Mouse (Mus musculus) spleen, embryonic (tissue): ENCODE data around the gene Cox6b2.

ENCODE experiments used
- CTCF ChIA-PET: fragments of 350-600 bp; sonication (Branson Sonifier 250); formaldehyde crosslinking; loops from one replicate; lab custom pipeline; 2022; lab: Charles Lee

Gene Cox6b2

DNA sequence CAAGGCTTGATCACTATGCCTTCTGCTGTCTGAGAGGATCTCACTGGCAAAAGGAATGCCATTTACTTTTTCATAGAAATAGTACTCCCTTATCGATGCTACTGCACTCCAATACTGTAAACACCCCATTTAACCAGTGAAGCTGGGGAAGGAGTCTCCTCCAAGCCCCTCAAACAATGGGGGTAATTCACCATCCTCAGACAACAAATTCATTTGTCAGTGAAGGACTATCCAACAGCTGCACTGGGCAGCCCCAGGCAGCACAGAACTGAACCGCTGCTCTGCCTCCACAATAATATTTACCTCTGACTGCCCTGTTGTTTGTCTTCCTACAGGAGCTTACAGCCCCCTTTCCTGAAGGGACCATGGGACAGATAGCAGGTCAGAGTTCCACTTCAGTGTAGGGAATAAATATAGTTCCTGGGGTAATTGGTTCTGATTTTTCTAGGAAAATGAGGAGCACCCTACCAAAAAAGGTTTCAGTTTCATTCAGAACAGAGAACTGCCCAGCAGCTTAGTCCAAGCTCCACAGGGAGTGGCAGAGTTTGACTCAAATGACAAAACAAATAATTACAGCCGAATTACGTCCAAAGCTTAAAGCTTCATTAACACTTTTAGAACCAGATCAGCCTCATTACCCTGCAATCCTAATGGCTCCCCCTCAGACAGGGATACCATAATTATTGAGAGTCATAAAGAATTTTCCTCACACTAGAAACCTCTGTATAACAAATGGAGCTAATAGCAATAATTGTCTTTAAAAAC is 12.2 kb upstream of the Cox6b2 start:
- CTCF ChIA-PET, result interaction anchor here (0.6 kb wide), 2 partner anchors 9 to 16 kb away, joined by 3 to 5 read pairs; no protein-coding TSS in a partner anchor

DNA sequence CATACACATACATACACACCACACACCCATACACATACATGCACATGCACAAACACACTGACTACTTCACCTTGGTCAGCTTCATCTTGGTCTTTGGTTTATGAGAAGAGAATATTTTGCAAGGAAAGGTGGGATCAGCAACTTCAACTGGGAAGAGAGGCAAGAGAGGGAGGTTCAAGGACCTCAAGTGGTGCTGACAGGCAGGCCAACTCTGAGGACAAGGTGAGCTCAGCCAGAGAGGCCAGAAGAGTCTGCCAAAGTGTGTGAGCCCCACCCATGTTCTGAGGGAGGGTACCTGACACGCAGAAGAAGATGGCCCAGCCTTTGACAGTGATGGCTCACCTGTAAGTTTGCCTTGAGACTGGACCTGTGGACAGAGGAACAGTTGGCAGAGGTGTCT is 6.8 kb upstream of the Cox6b2 start:
- CTCF ChIA-PET, result no interaction called here

DNA sequence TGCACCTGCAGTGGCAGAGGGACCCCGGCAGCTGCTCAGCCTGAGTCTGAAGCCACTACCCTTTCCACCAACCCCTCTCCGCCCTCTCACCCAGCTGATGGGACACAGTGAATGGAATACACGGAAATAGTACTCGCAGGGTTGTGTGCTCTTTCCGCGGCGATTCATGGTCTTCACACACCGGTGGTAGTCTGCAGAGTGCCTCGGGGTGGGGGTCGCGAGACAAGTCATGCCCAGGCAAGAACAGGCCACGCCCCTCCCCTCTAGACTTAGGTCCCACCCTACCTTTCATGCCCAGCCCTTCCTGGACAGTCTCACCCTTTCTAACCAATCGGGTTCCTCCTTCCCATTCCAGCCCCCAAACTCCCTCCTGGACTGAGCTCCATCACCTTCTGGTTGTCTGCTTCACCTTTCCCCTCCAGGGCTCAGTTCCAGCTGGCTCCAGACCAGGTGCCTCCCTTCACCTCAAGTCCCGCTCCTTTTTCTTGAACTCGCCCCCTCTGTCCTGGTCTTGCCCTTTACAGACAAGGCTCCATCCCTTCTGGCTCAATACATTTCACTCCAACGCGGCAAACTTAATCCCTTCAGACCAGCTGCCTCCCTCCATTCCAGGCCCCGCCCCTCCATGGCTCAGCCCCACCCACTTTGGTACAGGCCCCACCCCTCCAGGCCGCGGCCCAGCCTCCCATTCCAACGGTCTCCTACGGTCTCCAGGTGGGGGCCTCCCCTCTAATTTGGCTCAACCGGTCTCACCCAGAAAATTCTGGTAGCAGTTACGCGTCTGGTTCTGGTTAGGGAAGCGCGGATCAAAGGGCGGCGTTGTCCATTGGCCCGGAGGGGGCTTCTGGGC is 698 bp downstream of the Cox6b2 start:
- CTCF ChIA-PET, result interaction anchor here (0.6 kb wide), 1 partner anchor 188 kb away, joined by 3 read pairs; no protein-coding TSS in a partner anchor

DNA sequence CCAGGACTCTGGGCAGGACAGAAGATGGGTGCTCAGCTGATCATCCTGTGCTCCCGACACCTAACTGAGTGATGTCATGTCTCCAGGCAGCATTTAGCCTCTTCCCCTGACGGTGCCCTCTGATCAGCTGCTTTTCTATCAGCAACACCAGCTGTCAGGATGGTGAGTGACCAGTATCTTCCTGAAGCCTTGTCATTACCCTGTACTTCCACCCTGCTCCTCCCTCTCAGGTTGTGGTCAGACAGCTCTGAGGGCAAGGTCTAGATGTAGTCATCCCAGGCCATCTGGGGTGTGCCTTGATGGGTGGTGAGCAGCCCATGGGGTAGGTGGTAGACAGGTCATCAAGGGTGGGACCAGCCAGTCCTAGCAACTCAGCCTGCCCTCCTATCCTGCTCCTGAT is 3.7 kb downstream of the Cox6b2 start:
- CTCF ChIA-PET, result no interaction called here

- CTCF ChIA-PET, result no interaction called here
These were observed 4.6 kb downstream of the Cox6b2 start for GRCm38 (mm10) chr7:4748321-4748720.

DNA sequence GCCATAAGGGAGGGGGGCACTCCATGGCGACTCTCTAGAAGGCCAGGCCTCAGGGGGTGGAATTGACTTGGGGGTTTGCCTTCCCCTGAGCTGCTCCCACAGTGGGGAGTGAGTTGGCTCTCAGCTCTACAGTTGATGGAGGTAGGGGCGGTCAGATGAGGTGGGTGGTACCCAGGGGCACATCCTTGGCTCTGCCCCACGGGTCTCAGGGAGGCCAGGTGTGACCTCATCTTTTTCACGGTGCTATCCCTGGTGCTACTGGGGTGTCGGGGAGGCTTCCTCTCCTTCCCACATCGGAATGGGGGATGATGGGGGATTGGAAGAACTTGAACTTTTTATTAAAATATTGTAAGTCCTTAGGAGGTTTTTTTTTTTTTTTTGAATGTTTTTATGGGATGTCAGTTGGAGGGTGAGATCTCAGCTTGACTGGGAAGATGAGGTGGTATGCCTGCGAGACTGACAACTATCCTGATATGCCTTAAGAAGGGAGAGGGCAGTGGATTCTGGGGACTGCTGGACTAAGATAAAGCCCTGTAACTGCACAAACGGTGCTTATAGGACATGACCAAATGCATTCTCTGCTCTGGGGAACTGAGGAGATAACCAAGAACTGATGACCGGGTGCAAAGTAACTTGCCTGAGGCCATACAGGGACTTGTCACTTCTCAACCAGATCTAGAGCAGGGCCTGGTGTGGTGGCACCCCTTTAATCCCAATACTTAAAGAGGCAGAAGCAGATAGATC is 5.6 kb downstream of the Cox6b2 start:
- CTCF ChIA-PET, result interaction anchor here (0.6 kb wide), 1 partner anchor 309 kb away, joined by 3 read pairs; no protein-coding TSS in a partner anchor

GRCm38 (mm10) chr7:4746326-4746980 is 6.4 kb downstream of the Cox6b2 start:
- CTCF ChIA-PET, result no interaction called here

GRCm38 (mm10) chr7:4744886-4745285 is 8.0 kb downstream of the Cox6b2 start:
- CTCF ChIA-PET, result no interaction called here

- CTCF ChIA-PET, result no interaction called here
These were observed 9.5 kb downstream of the Cox6b2 start for GRCm38 (mm10) chr7:4743354-4743753.

DNA sequence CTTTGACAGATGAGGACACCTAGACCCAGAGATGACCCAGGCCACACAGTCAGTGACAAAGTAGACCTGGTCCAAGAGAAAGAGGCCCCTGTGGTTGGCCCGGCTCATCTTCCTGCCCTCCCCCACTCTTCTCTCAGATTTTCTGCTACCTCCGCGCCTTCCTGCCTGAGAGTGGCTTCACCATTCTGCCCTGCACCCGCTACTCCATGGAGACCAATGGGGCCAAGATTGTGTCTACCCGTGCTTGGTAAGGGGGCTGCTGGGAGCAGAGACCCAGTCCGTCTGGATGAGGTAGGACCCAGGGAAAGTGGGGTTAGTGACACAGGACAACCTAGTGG is 10.4 kb downstream of the Cox6b2 start:
- CTCF ChIA-PET, result no interaction called here

DNA sequence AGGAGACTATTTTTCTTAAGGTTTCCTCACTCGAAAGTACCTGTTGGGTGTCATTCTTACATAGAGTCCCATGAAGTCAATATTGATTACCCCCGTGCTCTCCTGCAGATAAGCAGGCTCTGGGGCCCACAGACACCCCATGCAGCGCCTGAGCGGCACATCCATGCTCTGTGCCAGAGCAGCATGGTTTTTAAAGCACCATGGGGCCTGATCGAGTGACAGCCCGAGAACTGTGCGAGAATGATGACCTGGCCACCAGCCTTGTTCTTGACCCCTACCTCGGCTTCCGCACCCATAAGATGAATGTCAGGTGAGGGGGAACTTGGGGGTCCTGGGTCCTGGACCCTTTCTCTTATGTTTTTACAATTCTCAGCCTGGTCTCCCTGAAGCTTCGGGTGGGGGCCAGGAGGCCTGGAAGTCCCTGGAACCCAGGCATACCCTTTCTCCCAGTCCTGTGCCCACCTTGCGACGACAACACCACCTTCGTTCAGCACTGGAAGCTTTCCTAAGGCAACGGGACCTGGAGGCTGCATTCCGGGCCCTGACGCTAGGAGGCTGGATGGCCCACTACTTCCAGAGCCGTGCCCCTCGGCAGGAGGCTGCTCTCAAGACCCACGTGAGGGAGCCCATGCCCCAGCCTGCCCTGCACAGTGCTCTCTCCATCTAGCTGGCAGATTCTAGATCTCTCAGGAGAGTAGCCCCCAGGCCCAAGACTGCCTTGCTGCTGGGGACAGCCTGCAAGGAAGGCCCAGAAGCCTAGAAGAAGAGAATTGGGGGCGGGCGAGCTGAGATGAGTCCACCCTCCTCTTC is 11.0 kb downstream of the Cox6b2 start:
- CTCF ChIA-PET, result no interaction called here

DNA sequence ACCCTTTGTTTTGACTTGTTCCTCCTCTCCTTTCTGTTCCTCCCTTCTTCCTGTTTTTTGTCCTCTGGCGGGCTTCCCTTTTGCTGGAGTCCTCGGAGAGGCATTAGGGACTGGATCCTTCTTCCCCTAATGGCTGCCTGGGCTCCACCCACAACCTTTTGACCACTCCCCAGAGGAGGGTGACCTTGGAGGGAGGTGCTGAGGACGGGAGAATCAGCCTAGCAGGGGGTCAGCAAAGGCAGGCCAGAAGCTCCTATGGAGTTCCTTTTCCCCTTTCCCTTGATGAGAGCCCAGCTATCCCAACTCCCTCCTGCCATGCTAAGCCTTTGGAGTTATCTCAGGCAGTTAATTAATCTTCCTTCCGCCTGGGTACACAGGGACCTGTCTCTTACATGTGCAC is 11.7 kb downstream of the Cox6b2 start:
- CTCF ChIA-PET, result no interaction called here

GRCm38 (mm10) chr7:4740309-4740727 is 12.6 kb downstream of the Cox6b2 start:
- CTCF ChIA-PET, result interaction anchor here (0.9 kb wide), 1 partner anchor 26 kb away, joined by 3 read pairs; no protein-coding TSS in a partner anchor

DNA sequence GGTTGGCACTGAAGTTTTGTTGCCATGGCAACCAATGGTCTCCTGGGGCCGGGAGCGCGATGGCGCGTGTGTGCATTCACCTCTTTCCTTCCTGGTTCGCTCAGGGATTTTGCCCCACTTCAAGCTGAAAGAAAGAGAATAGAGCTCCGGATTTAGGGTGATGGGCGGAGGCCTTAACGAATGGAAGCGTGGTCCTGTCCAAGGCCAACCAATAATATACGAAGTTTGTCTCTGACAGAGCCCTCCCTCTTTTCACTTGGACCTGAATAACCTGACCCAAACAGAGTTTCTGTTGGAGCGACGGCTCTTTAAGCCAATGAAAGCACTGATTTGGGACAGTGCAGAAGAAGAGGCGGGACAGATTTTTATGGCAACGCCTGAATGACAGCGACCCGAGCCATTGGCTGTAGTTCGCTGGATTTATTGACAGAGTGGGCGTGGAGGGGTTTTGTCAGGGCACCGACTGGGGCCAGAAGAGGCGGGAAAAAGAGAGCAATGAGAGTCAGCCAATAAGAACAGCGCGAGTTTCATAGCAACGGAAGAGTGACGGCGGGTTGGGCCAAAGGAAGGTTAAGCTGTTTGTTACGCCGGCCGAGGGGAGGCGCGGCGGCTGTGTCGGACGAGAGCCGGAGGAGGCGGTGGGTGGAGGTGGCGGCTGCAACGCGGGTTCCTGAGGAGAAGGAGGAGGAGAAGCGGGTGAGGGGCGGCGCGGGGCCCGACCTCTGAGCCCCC is 13.2 kb downstream of the Cox6b2 start, which contains the start of gene Kmt5c:
TSS of gene Kmt5c (plus strand) at position 572 of the 732 bp plus-strand sequence.
- CTCF ChIA-PET, result interaction anchor here (0.9 to 1.5 kb wide), 2 partner anchors 26 to 53 kb away, joined by 3 to 4 read pairs; partner anchors contain the start of gene Rpl28

DNA sequence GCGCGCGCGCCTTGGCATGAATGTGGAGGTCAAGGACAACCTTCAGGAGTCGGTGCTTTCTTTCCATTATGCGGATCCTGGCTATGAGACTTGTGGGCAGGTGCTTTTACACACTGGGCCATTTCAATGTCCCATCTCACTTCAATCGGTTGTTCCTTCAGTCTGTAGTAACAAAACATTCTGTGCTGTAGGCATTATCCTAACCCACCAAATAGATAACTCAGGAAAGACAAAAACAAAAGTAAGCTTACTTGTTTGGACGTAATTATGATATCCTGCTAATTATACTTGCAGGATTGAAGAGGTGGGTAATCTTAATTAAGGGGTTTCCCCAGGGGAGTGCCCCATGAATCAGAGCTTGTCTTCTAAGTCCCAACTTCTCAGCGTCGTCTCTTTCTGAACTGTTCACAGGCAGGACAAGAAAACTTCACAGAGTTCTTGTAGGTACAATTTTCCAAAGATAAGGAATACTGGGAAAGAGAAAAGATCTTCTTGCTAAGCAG is 13.8 kb downstream of the Cox6b2 start:
- CTCF ChIA-PET, result interaction anchor here (1.5 kb wide), 1 partner anchor 54 kb away, joined by 4 read pairs; the partner anchor contains the start of gene Rpl28

GRCm38 (mm10) chr7:4732968-4733392 is 19.9 kb downstream of the Cox6b2 start:
- CTCF ChIA-PET, result interaction anchor here (0.5 kb wide), 1 partner anchor 268 kb away, joined by 3 read pairs; no protein-coding TSS in a partner anchor

- CTCF ChIA-PET, result interaction anchor here (0.5 kb wide), 1 partner anchor 123 kb away, joined by 3 read pairs; no protein-coding TSS in a partner anchor
These were observed 21.8 kb downstream of the Cox6b2 start for GRCm38 (mm10) chr7:4731090-4731489.

DNA sequence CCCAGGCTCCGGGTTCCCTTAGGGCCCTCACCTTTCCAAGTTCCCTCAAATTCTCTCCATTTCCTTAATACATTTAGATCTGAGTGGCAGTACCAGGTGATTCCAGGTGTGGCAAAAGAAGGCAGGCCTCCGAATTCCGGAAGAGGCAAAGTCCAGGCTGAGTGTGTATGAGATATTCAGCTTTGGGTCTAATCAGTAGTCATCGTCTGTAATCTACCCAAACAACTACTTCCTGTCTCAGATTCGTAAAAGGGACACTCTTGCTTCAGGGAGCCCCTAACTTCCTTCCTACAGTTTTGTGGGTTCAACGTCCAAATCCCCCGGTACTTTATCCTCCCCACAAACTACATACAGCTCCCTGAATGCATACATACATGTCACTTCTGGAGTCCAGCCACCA is 27.7 kb downstream of the Cox6b2 start, which contains the start of gene Tmem150b:
TSS of gene Tmem150b (minus strand) at position 81 of the 400 bp plus-strand sequence.
- CTCF ChIA-PET, result no interaction called here

- CTCF ChIA-PET, result no interaction called here
These were observed 28.5 kb downstream of the Cox6b2 start for GRCm38 (mm10) chr7:4724359-4724758.
